Mouse (Mus musculus): ENCODE data around the gene Gm2974.
"Not testable (repeated sequence)": the region's sequence is repeated elsewhere in the genome, so short reads cannot be mapped to it uniquely, and the experiment has no call there.

Gm2974 gene

DNA sequence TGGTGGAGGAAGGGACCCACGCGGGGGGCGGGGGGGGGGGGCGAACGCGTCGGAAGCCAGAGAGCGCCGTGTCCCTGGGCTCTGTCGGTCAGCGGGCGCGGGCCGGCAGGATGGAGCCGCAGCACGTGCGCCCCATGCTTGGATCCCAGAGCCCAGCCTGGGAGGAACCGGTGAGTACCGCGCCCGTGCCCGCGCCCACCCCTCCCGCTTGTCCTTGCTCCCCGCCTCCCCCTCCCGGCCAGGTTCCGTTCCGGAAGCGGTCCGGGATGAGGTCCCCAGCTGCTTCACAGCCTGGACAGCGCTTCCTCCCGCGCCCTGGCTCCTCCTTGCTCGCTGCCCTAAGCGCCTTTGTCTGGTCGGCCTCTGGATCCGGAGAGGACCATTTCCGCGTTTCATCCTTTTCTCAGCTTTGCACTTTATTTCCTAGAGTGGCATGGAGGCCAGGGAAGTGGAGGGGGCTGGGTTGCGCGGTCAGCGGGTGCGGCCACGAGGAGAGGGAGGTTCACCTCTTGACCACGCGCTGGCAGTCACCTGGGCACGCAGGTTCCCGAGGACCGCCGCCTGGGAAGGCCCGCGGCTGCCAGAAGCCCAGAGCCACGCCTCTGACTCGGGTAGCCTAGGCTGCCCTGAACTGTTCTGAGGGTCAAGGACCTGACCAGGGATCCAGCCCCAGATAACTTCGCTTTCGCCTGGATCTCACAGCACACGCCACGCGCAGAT lies at the start of gene Gm2974:
Gene Gm2974 (plus strand): TSS at position 86 of the 720 bp plus-strand sequence.
- not testable (repeated sequence) for DNase-seq (ENCODE audit: low read depth)

DNA sequence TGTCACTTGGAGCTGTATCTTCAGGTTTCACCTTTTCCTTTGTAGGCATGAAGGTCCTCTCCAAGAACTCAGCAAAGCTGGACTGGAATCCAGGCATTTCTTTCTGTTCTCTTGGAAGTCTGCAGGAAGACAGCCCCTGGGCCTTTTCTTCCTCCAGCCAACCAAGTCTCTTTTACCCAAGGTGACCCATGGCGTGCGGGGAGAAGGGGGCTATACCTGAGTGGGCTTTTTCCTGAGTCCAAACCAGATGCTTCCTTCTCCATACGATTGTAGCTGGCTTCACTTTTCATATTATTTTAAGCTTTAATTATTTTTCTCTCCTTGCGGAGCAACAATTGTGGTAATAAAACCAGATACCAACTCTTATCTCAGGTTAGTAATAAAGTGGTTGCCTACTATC lies 40.7 kb upstream of the Gm2974 start:
- not testable (repeated sequence) for DNase-seq (ENCODE audit: low read depth)

DNA sequence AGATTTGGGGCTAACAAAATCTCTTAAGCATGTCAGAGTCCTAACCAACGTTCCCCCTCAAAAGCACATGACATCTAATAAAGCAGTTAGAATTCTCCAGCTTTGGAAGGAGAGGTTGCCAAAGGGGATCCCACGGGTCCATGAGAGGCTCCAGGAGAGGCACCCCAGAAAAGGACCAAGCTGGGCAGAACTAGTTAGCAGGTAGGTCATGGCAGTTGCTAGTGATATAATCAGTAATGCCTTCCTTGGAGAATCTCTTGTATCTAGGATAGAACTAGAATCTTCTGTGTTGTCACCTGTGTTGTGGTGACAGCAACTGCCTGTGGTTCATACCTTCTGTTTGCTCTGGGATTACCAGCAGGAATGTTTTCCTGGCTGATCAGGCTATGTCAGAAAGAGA lies 17.6 kb upstream of the Gm2974 start, which contains the start of gene Gm3127:
Gene Gm3127 (plus strand): TSS at position 301 of the 400 bp plus-strand sequence.
- DNase-seq (ENCODE audit: low read depth) = not testable (repeated sequence)

DNA sequence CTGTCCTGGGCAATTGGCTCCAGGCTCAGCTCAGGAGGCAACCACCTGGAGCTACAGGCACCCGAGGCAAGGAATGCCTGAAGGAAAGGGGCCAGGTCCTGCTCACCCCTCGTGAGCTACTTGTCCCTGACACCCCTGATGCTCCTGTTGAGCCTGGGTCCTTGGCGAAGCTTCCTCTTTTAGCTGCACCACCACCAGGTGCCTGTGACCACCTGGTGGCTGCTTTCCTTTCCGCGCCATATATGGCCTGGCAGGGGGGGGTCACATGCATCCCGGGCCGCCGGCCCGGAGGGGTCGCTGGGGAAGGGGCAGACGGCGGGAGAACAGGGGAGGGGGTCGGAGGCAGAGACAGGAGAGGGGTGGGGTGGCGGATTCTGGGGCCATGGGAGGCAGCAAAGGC lies 346 bp upstream of the Gm2974 start:
- DNase-seq (ENCODE audit: low read depth) = not testable (repeated sequence)

DNA sequence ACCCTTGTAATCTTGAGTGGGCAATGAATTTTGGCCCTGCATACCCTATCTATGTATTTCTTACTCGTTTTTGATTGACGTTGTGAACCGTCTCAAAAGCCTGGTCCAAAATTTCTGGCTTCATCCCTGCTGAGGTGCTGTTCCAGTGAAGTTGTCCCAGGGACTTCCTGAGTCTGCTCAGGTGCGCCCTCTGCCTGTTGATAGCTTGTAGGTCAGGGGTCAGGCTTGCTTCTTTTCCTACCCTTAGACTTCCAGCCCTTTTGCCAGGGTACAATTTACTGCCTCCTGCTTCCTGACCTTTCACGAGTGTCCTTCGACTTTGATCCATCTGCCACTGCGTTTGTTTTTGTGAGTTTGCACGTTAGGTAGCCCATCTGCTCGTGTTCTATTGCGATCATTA lies 999 bp downstream of the Gm2974 start:
- not testable (repeated sequence) for DNase-seq (ENCODE audit: low read depth)

DNA sequence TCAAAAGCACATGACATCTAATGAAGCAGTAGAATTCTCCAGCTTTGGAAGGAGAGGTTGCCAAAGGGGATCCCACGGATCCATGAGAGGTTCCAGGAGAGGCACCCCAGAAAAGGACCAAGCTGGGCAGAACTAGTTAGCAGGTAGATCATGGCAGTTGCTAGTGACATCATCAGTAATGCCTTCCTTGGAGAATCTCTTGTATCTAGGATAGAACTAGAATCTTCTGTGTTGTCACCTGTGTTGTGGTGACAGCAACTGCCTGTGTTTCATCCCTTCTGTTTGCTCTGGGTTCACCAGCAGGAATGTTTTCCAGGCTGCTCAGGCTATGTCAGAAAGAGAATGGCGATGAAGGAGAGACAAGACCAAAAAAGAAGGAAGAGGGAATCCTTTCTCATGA lies 67.0 kb downstream of the Gm2974 start, which contains the start of gene Gm3138:
Gene Gm3138 (plus strand): TSS at position 301 of the 400 bp plus-strand sequence.
- DNase-seq (ENCODE audit: low read depth) = not testable (repeated sequence)

Data from c-Kit-positive CD71-negative TER-119-negative erythroid progenitor cells, embryonic 14.5 days (primary cell).